Comparison of ENCODE assay signal across 20 mouse cellular contexts in the genomic region with DNA sequence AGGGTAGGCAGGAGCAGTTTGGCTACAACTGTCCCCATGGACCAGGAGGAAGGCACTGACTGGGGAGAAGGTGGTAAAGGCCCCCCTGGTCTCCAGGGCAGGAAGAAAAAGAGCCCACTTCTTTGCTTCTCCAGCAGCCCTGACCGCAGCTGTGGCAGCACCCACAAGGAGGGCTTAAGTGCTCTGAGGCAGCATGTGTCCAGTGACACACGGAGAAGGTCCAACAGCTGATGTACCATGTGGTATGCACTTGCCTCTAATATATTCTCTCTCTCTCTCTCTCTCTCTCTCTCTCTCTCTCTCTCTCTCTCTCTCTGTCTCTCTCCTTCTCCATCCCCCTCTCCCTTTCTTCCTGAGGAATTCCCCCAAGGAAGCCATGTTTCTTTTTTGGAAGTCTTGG. TPM values are rescaled to one million over a fixed set of nuclear protein-coding genes. Genes with fewer than 3 reads are reported as not detected.
DNase-seq lines count a peak whose midpoint lies in the region; TF ChIP-seq lines count a peak whose summit lies in the region.
"Had no signal": no experiment of that assay in that cellular context is flagged by ENCODE, and none has a peak within 500 bp of the region (broad histone marks: within the 10 kb centered on the region; RNA-seq: fewer than 3 reads in every experiment).

A gene (minus strand): TSS at position 202 of the 400 bp plus-strand sequence.

- no peak for DNase-seq in gastrocnemius, postnatal 4 days (ENCODE audit: low spot score in 2 of 2)
- DNase-seq in gastrocnemius, postnatal 25 days: no peak
- DNase-seq in left cerebral cortex, adult 2 months (ENCODE audit: extremely low spot score in 1 of 2, low spot score in 2 of 2): no peak
- DNase-seq in left cerebral cortex, postnatal 4 days: no peak
- no peak for DNase-seq in limb, embryonic 10.5 days (ENCODE audit: low spot score)
- no peak for DNase-seq in embryo, embryonic 10.5 days (ENCODE audit: low spot score)
- no peak for DNase-seq in left cerebral cortex, postnatal 36 days (ENCODE audit: low spot score in 2 of 2)
- DNase-seq: adrenal gland, postnatal 14 days; cerebellum, postnatal 10 days; heart, postnatal 4 days; kidney, adult 11 months; kidney, postnatal 36 days; liver, postnatal 0 days; right cerebral cortex, postnatal 25 days had no signal

- H3K4me3 ChIP-seq in left cerebral cortex, adult 2 months: no peak within 1 kb of the TSS
- no peak within 1 kb of the TSS for H3K4me3 ChIP-seq in C2C12 (ENCODE audit: insufficient read depth, poor library complexity, severe bottlenecking)
- H3K4me3 ChIP-seq in limb, embryonic 10.5 days: no peak within 1 kb of the TSS
- H3K4me3 ChIP-seq: forebrain, embryonic 13.5 days; megakaryocyte, embryonic 14.5 days had no signal

- no peaks in the 10 kb centered on the region for H3K36me3 ChIP-seq in C2C12 (ENCODE audit: control insufficient read depth, insufficient read depth)
- no peaks in the 10 kb centered on the region for H3K36me3 ChIP-seq in limb, embryonic 10.5 days

- 75% methylated on average over 2 of the region's 2 CpGs for WGBS in limb, embryonic 10.5 days

- H3K79me3 ChIP-seq in C2C12 (ENCODE audit: low read depth): no peaks in the 10 kb centered on the region

- intact Hi-C loops in left cerebral cortex, adult 2 months (cut with DNase I): no loop called here
- intact Hi-C loops in left cerebral cortex, postnatal 4 days (cut with DNase I): no loop called here
- intact Hi-C loops in left cerebral cortex, postnatal 36 days (cut with DNase I): no loop called here

- no peaks in the 10 kb centered on the region for H3K79me2 ChIP-seq in C2C12 (ENCODE audit: control insufficient read depth, insufficient read depth)

- H3K27me3 ChIP-seq in C2C12 (ENCODE audit: control insufficient read depth, insufficient read depth, insufficient read length): peaks cover 5% of the 10 kb centered on the region
- 0 out of 2 replicates have a peak, but pooled peaks cover 3% of the 10 kb centered on the region for H3K27me3 ChIP-seq in limb, embryonic 10.5 days (ENCODE audit: low read depth, poor library complexity, severe bottlenecking)
- H3K27me3 ChIP-seq: forebrain, embryonic 13.5 days had no signal

- 0 out of 2 replicates have a peak within 1 kb of the TSS, but pooled peaks have one; percentile 54 for H3K27ac ChIP-seq in left cerebral cortex, adult 2 months
- H3K27ac ChIP-seq in limb, embryonic 10.5 days: peak within 1 kb of the TSS; percentile 84
- H3K27ac ChIP-seq: forebrain, embryonic 13.5 days had no signal

- TF ChIP-seq CTCF in left cerebral cortex, adult 2 months (IDR thresholded peaks at IDR 0.05): no peak
- no peak for TF ChIP-seq CTCF in C2C12 (IDR thresholded peaks at IDR 0.05; ENCODE audit: control insufficient read depth, insufficient read depth, insufficient read length)

- H3K4me1 ChIP-seq in limb, embryonic 10.5 days: peaks cover 57% of the 10 kb centered on the region

- H3K9me3 ChIP-seq in limb, embryonic 10.5 days (replicated peaks): no peaks in the 10 kb centered on the region
- H3K9me3 ChIP-seq: forebrain, embryonic 13.5 days; megakaryocyte, embryonic 14.5 days had no signal

- H3ac ChIP-seq in C2C12 (ENCODE audit: control insufficient read depth, insufficient read length, low read depth): no peak within 1 kb of the TSS

TF ChIP-seq in C2C12, 6 proteins besides CTCF, POLR2A, EP300 and RAD21:
- TF ChIP-seq MYOG (IDR thresholded peaks at IDR 0.05; ENCODE audit: control insufficient read depth, extremely low read depth, insufficient read length) (no peak), MYOD1 (IDR thresholded peaks at IDR 0.05; ENCODE audit: control insufficient read depth, insufficient read length, low read depth) (peak; percentile 20)
TF ChIP-seq in C2C12: peak in this region for 1.

RNA-seq across cellular contexts. Expression of the gene that starts here (rescaled TPM):
- total RNA-seq in gastrocnemius, postnatal 4 days (2021): 100 to 1,000 TPM; 111 to 118 TPM
- total RNA-seq in gastrocnemius, postnatal 25 days (2021): 10 to 100 TPM in 1 of 2 experiments, 1 to 10 TPM in 1; 4.8 to 14.4 TPM
- under 1 TPM in 1 of 2 experiments, not detected in 1; 0.75 TPM for total RNA-seq in left cerebral cortex, adult 2 months (2021)
- total RNA-seq in left cerebral cortex, postnatal 4 days (2021): under 1 TPM in 1 of 2 experiments, not detected in 1; 0.42 TPM
- 3.8 TPM for polyA plus RNA-seq in C2C12 (2012; fragmentation: generic; extraction: Trizol)
- 0.16 and 1.5 TPM in 2 replicates for polyA plus RNA-seq in limb, embryonic 10.5 days (2016; fragmentation: Nextera tagmentation; extraction: Ambion mirVana)
- total RNA-seq in left cerebral cortex, postnatal 36 days (2021): under 1 TPM in 1 of 2 experiments, not detected in 1; 0.44 TPM
- total RNA-seq: adrenal gland, postnatal 14 days; granulocyte monocyte progenitor cell, adult 5-6 weeks; heart, postnatal 4 days; MEL; monocyte, adult 5-6 weeks had no signal
- polyA plus RNA-seq: forebrain, embryonic 13.5 days; liver, postnatal 0 days had no signal

Comparison
In these comparisons a context has a peak if more than half of its experiments do, and no peak if none do; other contexts are left out.
1. RNA of the gene that starts here (total RNA-seq): 111 to 118 TPM in gastrocnemius, postnatal 4 days; 4.8 to 14.4 TPM in gastrocnemius, postnatal 25 days, 0.75 TPM in left cerebral cortex, adult 2 months, 0.44 TPM in left cerebral cortex, postnatal 36 days and 0.42 TPM in left cerebral cortex, postnatal 4 days; every median in the first group is over 4 times any median in the second.